Mouse (Mus musculus): ENCODE data around the gene Cntrl.

The Cntrl gene

DNA sequence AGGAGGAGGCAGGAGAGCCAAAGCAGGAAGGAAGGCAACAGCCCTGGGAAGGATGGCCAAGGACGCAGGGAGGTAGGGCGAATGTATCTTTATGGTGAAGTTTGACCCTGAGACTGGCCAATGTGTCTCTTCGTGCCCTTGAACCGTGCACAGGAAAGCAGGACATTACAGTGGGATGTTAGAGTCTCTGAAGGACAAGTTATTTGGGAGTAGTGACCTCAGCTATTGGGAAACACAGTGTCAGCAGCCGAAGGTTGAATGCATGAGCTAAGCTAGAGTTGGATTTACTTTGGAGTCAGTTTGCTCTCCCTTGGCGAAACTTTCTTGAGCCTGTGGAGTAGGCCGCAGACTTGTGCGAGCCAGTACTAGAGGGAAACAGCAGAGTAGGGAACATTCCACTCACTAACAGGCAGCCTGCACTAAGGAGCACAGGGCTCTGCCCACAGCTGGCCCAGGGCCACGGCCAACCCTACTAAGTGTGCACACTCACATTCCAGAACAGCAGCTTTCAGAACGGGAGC is 62.1 kb downstream of the Cntrl start:
- in situ Hi-C loops (cut with MboI; ENCODE audit: low sequenced_read_pairs): no loop called here

DNA sequence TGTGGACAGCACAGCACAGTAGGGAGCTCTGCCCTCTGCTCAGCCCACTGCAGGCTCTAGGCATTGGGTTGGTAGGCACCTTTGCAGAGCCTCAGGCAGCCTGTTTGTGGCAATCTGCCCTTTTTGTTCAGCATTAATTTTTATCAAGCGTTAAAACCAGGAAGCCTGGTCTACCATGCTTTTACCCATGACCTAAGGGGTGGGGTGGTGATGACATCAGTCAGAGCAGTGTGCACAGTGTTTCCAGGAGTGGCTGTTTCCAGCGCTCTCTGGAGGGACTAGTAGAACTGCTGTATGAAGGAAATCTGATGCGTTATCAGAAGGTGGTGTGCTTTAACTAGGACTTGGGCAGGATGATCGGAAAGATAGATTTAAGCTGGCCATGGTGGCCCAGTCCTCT is 63.0 kb downstream of the Cntrl start:
- in situ Hi-C loops (cut with MboI; ENCODE audit: low sequenced_read_pairs): no loop called here

DNA sequence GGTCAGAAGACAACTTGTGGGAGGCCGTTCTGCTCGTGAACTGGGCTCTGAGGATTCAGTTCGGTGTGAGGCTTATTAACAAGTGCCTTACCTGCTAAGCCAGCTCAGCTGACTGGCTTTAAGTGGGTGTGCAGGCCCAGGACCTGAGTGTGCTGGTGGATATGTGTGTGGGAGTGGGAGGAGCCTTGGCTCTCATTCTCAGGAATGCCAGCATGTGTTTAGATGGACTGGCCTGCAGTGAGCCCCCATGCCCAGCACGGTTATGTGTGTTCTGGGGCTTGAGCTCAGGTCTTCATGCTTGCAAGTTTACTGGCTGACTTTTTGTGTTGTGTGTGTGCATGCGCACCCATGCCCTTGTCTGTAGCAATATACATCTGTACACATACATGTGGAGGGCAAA is 64.4 kb downstream of the Cntrl start:
- in situ Hi-C loops (cut with MboI; ENCODE audit: low sequenced_read_pairs): no loop called here

DNA sequence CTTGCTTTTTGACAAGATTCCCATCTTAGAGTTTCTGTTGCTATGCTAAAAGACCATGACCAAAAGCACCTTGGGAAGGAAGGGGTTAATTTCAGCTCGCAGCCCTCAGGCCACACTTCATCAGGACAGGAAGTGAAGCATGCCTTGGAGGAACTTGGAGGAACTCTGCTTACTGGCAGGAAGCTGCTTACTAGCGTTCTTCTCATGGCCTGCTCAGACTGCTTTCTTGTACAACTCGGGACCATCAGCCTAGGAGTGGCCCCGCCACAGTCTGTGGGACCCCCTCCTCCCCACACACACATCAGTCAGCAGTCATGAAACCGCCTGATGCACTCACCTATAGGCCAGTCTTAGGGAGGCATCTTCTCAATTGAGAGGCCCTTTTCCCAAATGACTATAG is 64.8 kb downstream of the Cntrl start:
- in situ Hi-C loops (cut with MboI; ENCODE audit: low sequenced_read_pairs): no loop called here

DNA sequence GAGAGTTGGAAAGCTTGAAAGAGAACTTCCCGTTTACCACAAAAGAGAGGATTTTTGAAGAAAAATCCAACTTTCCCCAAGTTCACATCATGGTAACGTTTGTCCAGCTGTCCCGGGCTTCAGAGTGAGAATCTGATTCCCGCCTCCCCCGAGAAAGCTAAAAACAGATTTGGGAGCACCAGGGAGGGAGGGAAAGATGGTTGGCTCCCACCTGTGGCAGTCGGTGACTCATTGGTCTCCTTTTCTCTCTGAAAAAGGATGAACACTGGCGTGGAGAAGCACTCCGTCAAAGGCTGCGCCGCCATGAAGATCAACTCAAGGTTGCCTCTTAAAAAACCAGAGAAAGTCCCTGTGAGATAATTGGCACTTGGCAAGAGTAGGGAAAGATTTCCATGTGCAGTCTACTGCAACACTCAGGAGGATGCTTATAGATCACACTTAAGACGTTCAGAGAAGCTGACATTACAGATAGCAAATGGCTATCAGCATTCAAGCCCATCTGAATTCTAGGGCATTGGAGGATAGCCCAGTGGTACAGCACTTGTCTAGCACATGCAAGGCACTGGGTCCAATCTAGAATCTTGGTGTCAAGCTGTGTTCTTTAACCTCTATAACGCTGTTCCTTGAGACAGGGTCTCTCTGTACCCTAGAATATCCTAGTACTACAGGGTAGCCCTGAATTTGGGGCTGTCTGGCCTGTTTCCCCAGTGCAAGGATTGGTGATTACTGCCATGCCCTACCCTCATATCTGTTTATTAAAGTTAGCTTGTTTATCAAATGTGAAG is 66.2 kb downstream of the Cntrl start:
- in situ Hi-C loops (cut with MboI; ENCODE audit: low sequenced_read_pairs): no loop called here

DNA sequence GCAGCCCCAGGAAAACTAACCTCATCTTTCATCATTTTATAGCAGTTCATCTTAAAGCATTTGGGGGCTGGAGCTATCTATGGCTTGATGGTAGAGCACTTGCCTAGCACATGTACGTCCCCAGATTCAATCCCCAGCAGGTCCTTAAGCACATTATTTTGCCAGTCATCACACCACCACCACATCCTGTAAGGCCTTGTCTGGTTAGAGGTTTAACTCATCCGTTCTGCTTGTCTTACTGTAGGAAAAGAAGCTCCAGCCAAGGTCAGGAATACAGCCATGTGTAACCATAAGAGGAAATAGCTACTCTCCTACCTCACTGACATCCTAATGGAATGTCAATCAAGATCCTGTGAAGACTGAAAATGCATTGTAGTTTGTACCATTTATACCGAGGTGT is 68.9 kb downstream of the Cntrl start:
- in situ Hi-C loops (cut with MboI; ENCODE audit: low sequenced_read_pairs): no loop called here

DNA sequence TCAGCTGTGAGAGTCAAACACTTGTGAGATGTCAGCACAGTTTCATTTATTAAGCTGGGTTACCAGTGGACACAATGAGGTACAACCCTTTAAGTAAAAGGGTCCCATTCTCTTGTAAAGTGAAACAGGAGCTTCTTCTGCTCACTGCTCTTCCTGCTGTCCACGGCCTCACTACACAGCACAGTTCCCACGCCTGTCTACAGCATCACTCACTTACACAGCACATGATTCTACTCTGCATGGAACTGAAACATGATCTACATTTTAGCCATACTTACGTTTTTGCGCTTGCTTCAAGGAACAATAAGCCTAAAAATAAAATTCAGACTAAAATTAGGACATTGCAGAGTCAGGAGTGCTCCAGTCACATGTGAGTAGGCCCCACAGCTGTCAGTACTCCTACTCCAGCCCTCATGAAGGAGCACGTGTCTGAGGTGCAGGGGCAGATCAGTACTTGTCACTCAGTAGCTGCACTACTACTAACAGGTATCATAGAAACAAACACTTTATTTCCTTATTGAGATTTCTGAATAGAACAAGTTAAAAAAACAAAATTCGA is 73.9 kb downstream of the Cntrl start:
- in situ Hi-C loops (cut with MboI; ENCODE audit: low sequenced_read_pairs): no loop called here

DNA sequence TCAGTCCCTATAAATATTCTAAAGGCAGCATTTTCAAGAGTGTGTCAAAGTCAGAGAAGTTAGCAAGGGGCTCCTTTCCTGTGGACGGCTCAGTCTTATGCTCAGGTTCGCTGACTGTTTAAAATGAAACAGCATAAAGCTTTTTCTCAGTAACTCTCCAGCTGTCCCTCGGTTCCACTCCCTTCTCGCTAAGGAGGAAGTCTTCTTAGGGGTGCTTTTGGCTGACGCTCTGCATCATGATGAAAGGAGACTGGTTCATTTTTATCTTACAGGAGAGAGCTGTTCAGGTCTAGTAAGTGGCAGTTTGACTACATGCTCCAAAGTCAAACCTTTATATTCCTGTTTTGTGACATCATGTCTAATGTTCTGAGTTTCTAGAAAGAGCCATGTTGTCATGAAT is 79.6 kb downstream of the Cntrl start:
- in situ Hi-C loops (cut with MboI; ENCODE audit: low sequenced_read_pairs): no loop called here

DNA sequence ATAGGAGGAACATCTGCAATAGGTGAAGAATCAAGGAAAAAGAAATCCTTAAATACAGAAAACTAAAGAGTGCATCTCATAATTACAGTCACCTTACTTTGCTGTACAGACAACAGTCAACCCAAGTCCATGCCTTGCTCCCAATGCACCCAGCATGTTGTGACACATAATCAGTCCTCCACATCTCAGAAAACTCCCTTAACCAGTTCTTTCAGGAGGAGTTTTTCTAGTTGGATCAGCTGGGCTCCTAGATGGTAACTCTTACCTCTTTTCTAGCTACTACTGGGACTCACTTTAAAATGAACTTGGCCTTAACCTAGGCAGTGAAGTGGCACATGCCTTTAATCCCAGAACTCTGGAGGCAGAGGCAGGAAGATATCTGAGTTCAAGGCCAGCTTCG is 84.7 kb downstream of the Cntrl start:
- in situ Hi-C loops (cut with MboI; ENCODE audit: low sequenced_read_pairs): no loop called here

DNA sequence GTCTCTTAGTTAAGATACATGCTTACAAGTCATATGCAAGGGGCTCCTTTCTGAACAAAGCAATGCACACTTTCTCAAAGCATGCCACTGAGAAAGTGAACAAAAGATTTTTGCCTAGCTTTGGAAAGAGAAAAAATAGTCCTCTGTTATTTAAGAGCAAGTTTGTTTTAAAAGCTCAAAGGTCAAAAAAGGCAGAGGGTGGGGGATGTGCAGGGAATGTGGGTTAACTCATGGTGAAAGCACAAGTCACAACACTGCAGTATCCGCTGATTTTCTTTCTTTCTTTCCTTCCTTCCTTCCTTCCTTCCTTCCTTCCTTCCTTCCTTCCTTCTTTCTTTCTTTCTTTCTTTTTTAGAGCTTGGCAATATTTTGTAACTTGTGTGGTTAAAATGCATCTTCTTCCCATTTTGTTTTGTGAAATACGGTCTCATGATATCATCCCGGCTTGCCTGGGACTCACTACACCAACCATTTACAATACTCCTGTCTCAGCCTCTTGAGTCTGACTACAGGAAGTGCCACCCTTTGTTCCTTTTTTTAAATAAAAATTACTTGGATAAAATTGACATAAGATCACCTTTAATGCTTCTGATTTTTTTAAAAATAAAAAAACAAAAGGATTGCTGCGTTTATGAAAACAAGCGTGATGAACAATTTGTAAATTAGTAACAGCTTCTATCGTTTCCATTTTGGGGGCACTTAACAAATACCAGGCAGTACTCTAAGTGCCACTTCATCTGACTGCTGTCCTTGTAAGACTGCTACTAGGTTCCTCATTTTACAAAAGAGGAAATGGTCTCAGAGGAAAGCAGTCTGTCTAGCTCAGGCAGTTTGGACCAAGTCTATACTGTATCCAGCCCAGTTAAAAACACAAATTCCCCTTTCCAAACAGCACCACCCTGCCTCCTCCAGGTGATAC is 86.6 kb downstream of the Cntrl start:
- in situ Hi-C loops (cut with MboI; ENCODE audit: low sequenced_read_pairs): no loop called here

DNA sequence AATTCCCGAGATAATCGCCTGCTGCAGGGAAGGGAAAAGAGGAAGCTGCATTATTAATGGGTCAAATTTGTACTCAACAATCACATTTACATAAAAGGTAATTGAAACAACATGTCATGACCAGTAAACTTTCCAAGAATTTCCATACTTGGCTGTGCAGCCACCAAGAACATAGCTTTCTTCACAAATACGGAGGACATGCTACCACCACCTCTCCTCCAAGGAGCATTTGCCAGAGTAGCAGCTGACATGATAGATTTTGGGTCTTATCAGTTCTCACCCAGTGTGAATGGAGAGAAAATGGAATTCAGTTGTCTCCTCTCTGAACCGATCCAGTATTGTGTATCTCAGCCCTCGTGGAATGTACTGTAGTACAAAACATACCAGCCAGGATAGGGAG is 90.2 kb downstream of the Cntrl start:
- in situ Hi-C loops (cut with MboI; ENCODE audit: low sequenced_read_pairs): no loop called here

DNA sequence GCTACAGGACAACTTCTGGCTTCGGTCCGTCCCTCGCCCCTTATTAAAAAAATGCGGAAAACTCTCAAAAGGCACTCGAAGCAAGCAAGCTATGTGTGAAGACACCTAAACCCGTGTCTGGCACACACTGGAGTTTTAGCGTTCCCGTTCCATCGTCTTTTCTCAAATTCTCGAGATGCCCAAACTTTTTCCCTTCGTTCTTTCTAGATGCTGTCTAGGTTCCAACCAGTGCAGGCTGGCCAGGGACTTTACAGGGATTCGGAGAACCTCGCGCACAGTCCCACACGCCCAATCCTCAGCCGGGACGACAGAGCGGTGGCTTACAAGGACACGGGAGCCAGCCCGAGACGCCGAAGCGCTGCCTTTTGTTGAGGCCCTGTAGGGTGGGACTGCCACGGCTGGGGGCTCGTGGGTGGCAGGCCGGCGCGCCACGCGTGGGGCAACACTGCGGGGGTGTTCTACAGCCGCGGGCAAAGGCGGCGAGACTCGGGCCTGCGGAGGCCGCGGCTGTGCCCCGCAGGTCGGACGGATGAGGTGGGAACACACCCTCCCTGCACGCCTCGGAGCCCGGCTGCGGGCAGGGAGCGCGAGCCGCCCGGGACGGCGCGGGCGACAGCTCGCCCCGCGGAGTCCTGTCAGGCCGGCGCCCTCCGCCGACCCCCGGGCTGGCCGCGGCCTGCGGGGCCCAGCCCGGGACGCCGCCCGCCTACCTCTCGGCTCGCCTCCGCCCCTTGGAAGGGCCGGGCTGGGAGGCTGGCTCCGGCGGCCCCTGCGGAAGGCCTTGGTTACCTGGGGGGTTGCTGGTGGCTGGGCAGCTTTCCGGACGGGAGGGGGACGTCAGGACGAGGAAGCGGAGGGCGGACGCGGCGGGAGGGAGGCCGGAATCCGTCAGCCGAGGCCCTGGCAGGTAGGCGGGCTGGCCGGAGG is 90.9 kb downstream of the Cntrl start:
- in situ Hi-C loops (cut with MboI; ENCODE audit: low sequenced_read_pairs): loop anchor here (25.0 kb wide), 1 partner anchor 162 kb away; the partner anchor contains the start of gene 4930568D16Rik

DNA sequence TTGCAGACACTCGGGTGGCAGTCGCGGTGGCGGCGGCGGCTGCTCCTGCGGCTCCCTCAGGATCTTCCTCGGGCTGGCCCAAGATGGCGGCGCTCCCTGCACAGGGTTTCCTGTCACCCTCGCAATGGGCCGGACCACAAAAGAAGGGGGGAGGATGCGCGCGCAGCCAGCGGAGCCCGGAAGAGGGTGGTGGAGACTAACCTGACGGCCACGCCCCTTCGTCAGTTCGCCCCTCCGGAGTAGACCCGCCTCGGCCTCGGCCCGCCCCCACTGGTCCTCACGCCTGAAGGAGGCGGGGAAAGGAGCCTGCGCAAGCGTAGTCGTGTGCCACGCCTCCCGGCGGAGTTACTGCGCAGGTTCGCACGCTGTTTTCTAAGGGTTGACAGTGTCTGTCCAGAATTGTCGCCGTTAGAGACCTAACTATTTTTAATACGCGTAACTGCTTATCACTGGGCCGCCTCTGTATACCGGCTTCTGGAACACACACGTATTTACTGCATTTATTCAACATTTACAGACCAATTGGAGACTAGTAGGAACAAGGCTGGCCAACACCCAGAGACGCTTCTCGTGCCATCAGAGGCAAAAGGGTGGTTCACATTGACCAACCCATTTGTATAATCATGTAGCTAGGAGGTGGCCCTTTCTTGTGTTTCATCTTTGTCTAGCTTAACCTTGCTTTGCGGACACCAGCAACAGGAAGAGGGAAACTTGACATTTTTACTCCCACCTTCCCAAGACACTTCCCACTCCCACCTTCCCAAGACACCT is 91.8 kb downstream of the Cntrl start, which contains the start of gene Rab14:
Gene Rab14 (minus strand): TSS at position 223 of the 771 bp plus-strand sequence.
- in situ Hi-C loops (cut with MboI; ENCODE audit: low sequenced_read_pairs): loop anchor here (25.0 kb wide), 1 partner anchor 161 kb away; the partner anchor contains the start of gene 4930568D16Rik

DNA sequence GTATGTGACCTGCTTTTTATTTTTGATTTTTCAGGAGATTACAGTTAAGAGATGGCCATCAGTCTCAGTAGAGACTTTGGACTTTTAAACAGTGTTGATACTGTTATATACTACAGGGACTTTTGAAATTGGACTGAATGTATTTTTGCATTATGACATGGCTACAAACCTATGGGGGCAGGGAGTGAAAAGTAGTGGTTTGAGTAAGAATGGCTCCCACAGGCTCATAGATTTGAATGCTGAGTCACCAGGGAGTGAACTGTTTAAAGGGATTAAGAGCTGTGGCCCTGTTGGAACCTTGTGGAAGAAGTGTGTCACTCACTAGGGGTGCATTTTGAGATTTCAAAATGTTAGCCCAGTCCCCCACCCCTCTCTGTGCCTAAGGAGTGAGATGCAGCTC is 94.4 kb downstream of the Cntrl start:
- in situ Hi-C loops (cut with MboI; ENCODE audit: low sequenced_read_pairs): loop anchor here (25.0 kb wide), 1 partner anchor 159 kb away; the partner anchor contains the start of gene 4930568D16Rik

DNA sequence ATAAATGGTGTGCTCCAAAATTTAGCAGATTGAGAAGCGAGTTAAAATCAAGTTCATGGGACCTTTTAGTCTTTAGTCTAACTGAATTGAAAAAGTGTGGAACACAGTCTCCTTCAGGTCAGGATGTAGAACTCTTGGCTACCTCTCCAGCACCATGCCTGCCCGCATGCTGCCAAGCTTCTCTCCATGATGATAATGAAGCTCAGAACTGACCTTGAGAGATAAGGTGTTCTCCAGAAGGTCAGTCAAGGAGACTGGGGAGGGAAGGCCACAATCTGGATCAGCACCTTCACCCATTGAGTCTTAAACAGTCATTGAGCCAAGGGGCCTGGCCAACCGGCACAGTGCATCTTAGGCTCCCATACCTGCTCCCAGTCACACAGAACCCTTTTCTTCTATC is 97.5 kb downstream of the Cntrl start:
- in situ Hi-C loops (cut with MboI; ENCODE audit: low sequenced_read_pairs): loop anchor here (25.0 kb wide), 1 partner anchor 156 kb away; the partner anchor contains the start of gene 4930568D16Rik

DNA sequence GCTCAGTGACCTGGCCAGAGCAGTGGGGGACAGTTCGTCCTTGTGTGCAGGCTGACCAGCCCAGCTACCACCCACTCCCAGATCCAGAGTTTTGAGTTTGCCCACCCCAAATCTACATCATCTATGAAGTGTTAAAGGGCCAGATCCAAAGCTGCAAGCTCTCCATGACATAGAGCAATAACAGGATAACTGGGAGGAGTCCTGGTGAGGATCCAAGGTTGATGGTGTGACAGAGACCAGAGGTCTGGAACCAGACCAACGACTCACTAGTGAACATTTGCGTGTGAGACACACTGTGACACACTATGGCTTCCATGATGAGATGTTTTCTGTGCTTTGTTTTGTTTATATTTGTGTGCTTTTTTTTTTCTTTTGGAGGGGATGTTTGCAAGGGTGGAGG is 98.8 kb downstream of the Cntrl start:
- in situ Hi-C loops (cut with MboI; ENCODE audit: low sequenced_read_pairs): loop anchor here (25.0 kb wide), 1 partner anchor 154 kb away; the partner anchor contains the start of gene 4930568D16Rik

DNA sequence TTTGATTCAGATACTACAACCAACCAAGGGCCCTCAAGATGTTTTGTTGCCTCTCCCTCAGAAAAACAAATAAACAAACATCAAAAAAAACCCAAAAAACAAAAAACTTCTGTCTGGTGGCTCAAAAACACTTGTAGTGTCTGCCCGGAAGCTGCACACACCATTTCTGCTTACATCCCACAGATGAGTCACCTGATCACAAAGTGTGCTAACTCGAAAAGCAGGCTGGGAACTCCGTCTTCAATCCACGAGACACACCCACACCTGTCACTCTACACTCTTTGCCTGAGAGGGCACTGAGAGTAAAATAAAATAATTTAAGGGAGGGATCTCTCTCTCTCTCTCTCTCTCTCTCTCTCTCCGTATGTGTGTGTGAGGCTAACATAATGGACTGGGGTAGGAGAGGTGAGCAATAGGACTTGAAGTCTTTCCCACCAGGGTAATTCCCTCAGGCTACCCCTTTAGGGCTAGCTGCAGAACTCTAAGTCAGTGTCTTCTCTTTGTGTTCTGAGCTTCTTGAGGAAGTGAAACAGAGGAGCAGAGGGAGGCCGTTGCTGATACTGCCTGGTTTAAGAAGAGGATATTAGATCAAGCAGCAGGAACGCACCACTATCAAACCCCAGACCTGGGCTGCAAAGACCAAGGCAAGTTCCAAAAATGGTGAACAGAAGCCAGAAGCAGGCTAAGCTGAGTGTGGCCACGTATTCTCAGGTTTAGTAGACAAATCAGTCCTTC is 99.8 kb downstream of the Cntrl start:
- in situ Hi-C loops (cut with MboI; ENCODE audit: low sequenced_read_pairs): loop anchor here (25.0 kb wide), 1 partner anchor 153 kb away; the partner anchor contains the start of gene 4930568D16Rik

DNA sequence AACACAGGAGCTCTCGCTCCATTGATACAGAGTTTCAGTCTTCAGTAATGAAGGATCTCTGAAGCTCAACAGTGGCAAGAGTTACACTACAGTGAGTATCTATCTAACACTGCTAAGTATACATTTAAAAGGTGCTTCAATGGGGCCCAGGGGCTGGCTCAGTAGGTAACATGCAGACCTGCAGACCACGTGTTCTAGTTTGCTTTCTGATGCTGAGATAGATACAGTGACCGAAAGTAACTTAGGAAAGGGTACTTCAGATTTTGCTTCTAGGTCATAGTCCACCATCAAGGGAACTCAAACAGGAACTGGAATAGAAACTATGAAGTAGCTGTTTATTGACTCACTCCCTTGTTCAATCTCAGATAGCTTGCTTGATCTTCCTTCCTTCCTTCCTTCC is 102.4 kb downstream of the Cntrl start:
- in situ Hi-C loops (cut with MboI; ENCODE audit: low sequenced_read_pairs): loop anchor here (25.0 kb wide), 1 partner anchor 151 kb away; the partner anchor contains the start of gene 4930568D16Rik

Data from CH12F3 (cell line).